Mouse (Mus musculus) liver, embryonic 14.5 days (tissue): Measurements from ENCODE around the gene Strbp. TPM values are rescaled to one million over a fixed set of nuclear protein-coding genes. Genes with fewer than 3 reads are reported as not detected.

ENCODE experiments used
- ATAC-seq: fragments of 200-750 bp; cut with Nextera tagmentation; 2 replicates; pipeline ENCODE4 v1.8.0; 2017; ENCODE audit warnings: moderate number of reproducible peaks, mild to moderate bottlenecking, moderate library complexity; ENCODE audit not compliant: insufficient read depth
- DNase-seq, 3 experiments: peaks; one replicate each; pipeline ENCODE4 v3.0.0-alpha.2; 2012 to 2013; ENCODE audit warnings: low read depth in 3 of 3, low spot score in 3 of 3
- H3K27ac ChIP-seq: fragments of 300-500 bp; sonication (generic); 2 replicates; pipeline ENCODE4 v1.5.1; 2014; ENCODE audit warnings: moderate library complexity, mild to moderate bottlenecking, control low read depth, inconsistent platforms
- H3K27me3 ChIP-seq: fragments of 300-500 bp; sonication (generic); 2 replicates; pipeline ENCODE4 v1.6.1; 2014; ENCODE audit warnings: mild to moderate bottlenecking, low read length, moderate library complexity; ENCODE audit not compliant: control insufficient read depth, insufficient read depth
- H3K36me3 ChIP-seq: fragments of 300-500 bp; sonication (generic); replicated peaks from 2 replicates; pipeline ENCODE4 v1.6.1; 2014; ENCODE audit warnings: low read depth; ENCODE audit not compliant: control insufficient read depth, insufficient read depth
- H3K4me1 ChIP-seq, 2 experiments: fragments of 200-500 bp in 1 of 2; fragments of 300-500 bp in 1 of 2; sonication (generic) in 1 of 2; replicated peaks; 2 replicates each; pipeline ENCODE4 v1.6.1; 2012 to 2014; ENCODE audit warnings: antibody characterized with exemption in 1 of 2, inconsistent platforms in 1 of 2, low read length in 1 of 2; ENCODE audit not compliant: control insufficient read depth in 2 of 2, insufficient read depth in 2 of 2
- H3K4me2 ChIP-seq: fragments of 300-500 bp; sonication (generic); 2 replicates; pipeline ENCODE4 v1.6.1; 2014; ENCODE audit warnings: low read depth, mild to moderate bottlenecking, control low read depth, moderate library complexity
- H3K4me3 ChIP-seq, 2 experiments: fragments of 200-500 bp in 1 of 2; fragments of 300-500 bp in 1 of 2; sonication (generic) in 1 of 2; 2 replicates each; pipeline ENCODE4 v1.5.1; 2012 to 2014; ENCODE audit warnings: low read depth in 2 of 2, low read length in 2 of 2, mild to moderate bottlenecking in 2 of 2, control low read depth in 1 of 2, inconsistent platforms in 1 of 2, moderate library complexity in 1 of 2; ENCODE audit not compliant: insufficient read depth in 1 of 2
- H3K9ac ChIP-seq: fragments of 300-500 bp; sonication (generic); replicated peaks from 2 replicates; pipeline ENCODE4 v1.6.1; 2014; ENCODE audit warnings: mild to moderate bottlenecking, control low read depth, moderate library complexity
- H3K9me3 ChIP-seq: fragments of 300-500 bp; sonication (generic); 2 replicates; pipeline ENCODE4 v1.6.1; 2016; ENCODE audit warnings: low read length, mixed read lengths; ENCODE audit not compliant: control insufficient read depth
- CTCF ChIP-seq: IDR thresholded peaks from 2 replicates; pipeline ENCODE4 v1.5.1; 2016; ENCODE audit warnings: antibody characterized with exemption, low read depth, control low read depth
- EP300 ChIP-seq: IDR thresholded peaks from 2 replicates; pipeline ENCODE4 v1.6.1; 2016; ENCODE audit warnings: antibody characterized with exemption, low read depth
- WGBS: fragments of 180-500 bp; shearing (Covaris S2); extraction: QIAGEN DNeasy Blood & Tissue Kit; methylation state at CpG from one replicate; pipeline ENCODE4 v1.1.7; 2014; ENCODE audit not compliant: insufficient replicate concordance; 5-methylcytosine and 5-hydroxymethylcytosine counted together
- polyA plus RNA-seq, 2 experiments: library from polyadenylated mRNA; depleted of rRNA in 1 of 2; stranded (reverse) in 1 of 2; unstranded in 1 of 2; fragments of >200 nt; fragmentation: Nextera tagmentation in 1 of 2; extraction: Ambion mirVana in 1 of 2; gene quantifications; 2 replicates each; pipeline versions ENCODE4 v1.2.1 to v1.2.3; 2012 to 2014

The Strbp gene
- polyA plus RNA-seq, 2 experiments: 8.3 to 16.4 TPM

GRCm38 (mm10) chr2:37734979-37735806 lies 31.5 kb upstream of the Strbp start:
- Histone ChIP-seq H3K36me3 (no peaks in the 10 kb centered on the region), H3K27ac (no peak overlapping the region), H3K4me2 (peak overlapping the region; percentile 1), H3K4me3 (no peak overlapping the region), H3K4me1 (peaks cover 0 to 9% of the 10 kb centered on the region in 2 experiments; a peak in 2 of 4 replicates), H3K9ac (no peak overlapping the region), H3K9me3 (no peaks in the 10 kb centered on the region), H3K27me3 (no peaks in the 10 kb centered on the region)
- whole genome bisulfite sequencing: 8% methylated on average over 17 of the region's 17 CpGs
- DNase-seq (no peak), ATAC-seq (no peak)
- TF ChIP-seq CTCF (no peak), EP300 (no peak)

GRCm38 (mm10) chr2:37731241-37731801 lies 27.7 kb upstream of the Strbp start:
- Histone ChIP-seq H3K36me3 (no peaks in the 10 kb centered on the region), H3K27ac (no peak overlapping the region), H3K9ac (no peak overlapping the region), H3K4me1 (peaks cover 0 to 9% of the 10 kb centered on the region in 2 experiments; a peak in 2 of 4 replicates), H3K9me3 (no peaks in the 10 kb centered on the region), H3K4me2 (no peak overlapping the region), H3K4me3 (no peak overlapping the region), H3K27me3 (no peaks in the 10 kb centered on the region)
- TF ChIP-seq EP300 (no peak), CTCF (no peak)
- ATAC-seq (no peak), DNase-seq (no peak)
- WGBS: 46% methylated on average over 5 of the region's 5 CpGs

- H3K9ac ChIP-seq: no peak overlapping the region
- H3K27me3 ChIP-seq: no peaks in the 10 kb centered on the region
- H3K9me3 ChIP-seq: no peaks in the 10 kb centered on the region
- DNase-seq: no peak
- TF ChIP-seq CTCF: no peak
- no peak for TF ChIP-seq EP300
- no peak overlapping the region for H3K4me3 ChIP-seq
- H3K36me3 ChIP-seq: no peaks in the 10 kb centered on the region
- ATAC-seq: no peak
- no peak overlapping the region for H3K4me2 ChIP-seq
- no peak overlapping the region for H3K27ac ChIP-seq
- H3K4me1 ChIP-seq: no peaks in the 10 kb centered on the region
- WGBS: 64% methylated on average over 4 of the region's 4 CpGs
Measured at GRCm38 (mm10) chr2:37724231-37724630, 20.6 kb upstream of the Strbp start.

DNA sequence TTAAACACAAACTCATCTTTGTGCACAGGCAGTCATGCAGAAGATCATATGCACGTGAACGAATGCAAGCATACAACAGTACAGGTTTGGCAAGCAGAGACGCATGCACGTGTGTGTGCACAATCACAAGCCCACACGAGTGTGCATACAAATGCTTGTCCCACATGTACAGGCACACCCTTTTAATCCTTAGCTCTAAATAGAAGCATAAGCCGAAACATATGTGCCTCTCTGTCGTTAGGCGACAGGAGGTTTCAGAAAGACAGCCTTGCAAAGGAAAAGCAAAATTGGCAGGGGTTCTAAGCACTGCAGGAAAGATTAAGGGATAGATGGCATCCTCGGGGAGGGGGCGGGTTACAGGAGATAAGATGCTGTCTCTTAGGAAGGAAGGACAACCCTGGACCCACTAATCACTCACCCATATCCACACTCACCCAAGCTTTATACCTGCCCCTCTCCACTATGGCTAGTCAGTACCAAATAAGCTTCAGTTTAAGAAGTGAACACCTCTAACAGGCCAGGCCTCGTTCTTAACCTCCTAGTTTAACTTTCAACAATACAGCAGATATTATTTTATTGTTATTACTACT lies 19.9 kb upstream of the Strbp start:
- DNase-seq (no peak), ATAC-seq (no peak)
- Histone ChIP-seq H3K4me2 (no peak overlapping the region), H3K4me3 (no peak overlapping the region), H3K27me3 (no peaks in the 10 kb centered on the region), H3K36me3 (no peaks in the 10 kb centered on the region), H3K27ac (no peak overlapping the region), H3K4me1 (no peaks in the 10 kb centered on the region), H3K9me3 (no peaks in the 10 kb centered on the region), H3K9ac (no peak overlapping the region)
- TF ChIP-seq CTCF (no peak), EP300 (no peak)
- 60% methylated on average over 11 of the region's 11 CpGs for WGBS

DNA sequence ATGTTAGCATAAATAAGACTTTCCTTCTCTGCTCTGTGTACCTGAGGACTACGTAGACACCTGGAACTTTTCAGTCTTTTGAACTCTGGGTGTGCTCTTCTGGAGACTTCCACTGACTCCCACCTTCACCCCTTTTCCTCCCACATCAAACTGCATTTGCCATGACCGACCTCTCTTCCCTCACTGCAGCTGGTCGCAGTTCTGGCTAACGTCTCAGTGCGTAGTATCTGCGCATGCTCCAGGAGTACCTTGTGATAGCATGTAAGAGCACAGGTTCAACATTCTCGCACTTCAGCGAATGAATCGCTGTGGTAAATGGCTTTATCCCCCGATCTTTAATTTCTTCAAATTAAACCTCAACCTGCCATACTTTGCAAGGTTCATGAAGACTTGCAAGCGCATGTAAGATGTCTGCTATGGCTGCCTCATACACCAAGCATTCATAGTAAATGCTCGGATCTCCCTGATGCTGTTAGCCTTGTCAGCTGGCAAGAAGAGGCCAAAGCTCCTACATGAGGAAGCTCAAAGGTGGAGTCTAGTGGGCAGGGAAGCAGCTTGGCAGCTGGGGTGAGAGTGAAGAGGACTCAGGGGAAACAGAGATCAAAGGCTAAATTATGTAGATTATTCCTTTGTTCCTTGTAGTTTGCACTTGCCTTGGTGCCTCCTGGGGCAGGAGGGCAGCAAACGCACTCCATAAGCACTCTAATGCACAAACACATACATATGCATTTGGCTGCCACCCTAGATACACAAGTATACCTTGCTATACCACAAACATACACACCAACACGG lies 19.2 kb upstream of the Strbp start:
- Histone ChIP-seq H3K27me3 (no peaks in the 10 kb centered on the region), H3K9ac (no peak overlapping the region), H3K36me3 (no peaks in the 10 kb centered on the region), H3K4me1 (no peaks in the 10 kb centered on the region), H3K9me3 (no peaks in the 10 kb centered on the region), H3K4me3 (no peak overlapping the region), H3K4me2 (no peak overlapping the region), H3K27ac (no peak overlapping the region)
- no peak for TF ChIP-seq CTCF
- TF ChIP-seq EP300: no peak
- DNase-seq: no peak
- no peak for ATAC-seq
- WGBS: 72% methylated on average over 14 of the region's 14 CpGs
